Mouse (Mus musculus) erythroblast, embryonic 14.5 days (primary cell): ENCODE results near the gene Serpina3i.

Experiments used
- GATA1 ChIP-seq: IDR thresholded peaks from 2 replicates; pipeline ENCODE4 v1.6.1; 2012; ENCODE audit warnings: low read length, inconsistent platforms, mixed read lengths
- TAL1 ChIP-seq: IDR thresholded peaks from 3 replicates; pipeline ENCODE4 v1.6.1; 2012; ENCODE audit warnings: low read length, inconsistent platforms, mixed read lengths

DNA sequence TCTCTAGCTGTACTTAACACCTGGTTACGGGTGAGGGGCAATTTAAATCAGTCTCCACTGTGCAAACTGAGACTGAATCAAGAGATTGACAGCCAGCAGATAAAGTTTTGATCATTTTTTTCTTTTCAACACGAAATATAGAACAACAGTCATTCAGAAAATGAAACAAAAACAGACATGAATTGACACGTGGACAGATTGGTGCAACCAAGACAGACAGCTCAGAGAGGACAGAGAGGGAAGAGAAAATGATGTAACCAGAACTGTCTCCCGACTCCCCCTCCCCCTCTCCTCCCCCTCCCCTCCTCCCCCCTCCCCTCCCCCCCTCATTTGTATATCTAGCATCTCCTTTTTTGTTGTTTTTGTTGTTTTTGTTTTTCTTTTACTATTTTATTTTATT is 26.9 kb downstream of the Serpina3i start:
- TF ChIP-seq TAL1 (no peak), GATA1 (no peak)
